Mouse (Mus musculus) stomach, postnatal 0 days (tissue): Measurements from ENCODE around the gene Thoc3. TPM values are rescaled to one million over a fixed set of nuclear protein-coding genes. Genes with fewer than 3 reads are reported as not detected.

Source experiments
- ATAC-seq: fragments of 200-750 bp; cut with Nextera tagmentation; 2 replicates; pipeline ENCODE4 v1.8.0; 2017; ENCODE audit not compliant: low FRiP score, low TSS enrichment
- DNase-seq: peaks from one replicate; pipeline ENCODE4 v3.0.0-alpha.2; 2016; ENCODE audit warnings: low spot score
- H3K27ac ChIP-seq: fragments of 300-500 bp; sonication (generic); replicated peaks from 2 replicates; pipeline ENCODE4 v1.5.1; 2014; ENCODE audit warnings: mild to moderate bottlenecking, control low read depth
- H3K27me3 ChIP-seq: fragments of 300-500 bp; sonication (generic); 2 replicates; pipeline ENCODE4 v1.6.1; 2014; ENCODE audit warnings: low read length; ENCODE audit not compliant: control insufficient read depth, insufficient read depth
- H3K36me3 ChIP-seq: fragments of 300-500 bp; sonication (generic); 2 replicates; pipeline ENCODE4 v1.6.1; 2014; ENCODE audit warnings: low read length, mixed read lengths; ENCODE audit not compliant: control insufficient read depth, insufficient read depth
- H3K4me1 ChIP-seq: fragments of 300-500 bp; sonication (generic); replicated peaks from 2 replicates; pipeline ENCODE4 v1.6.1; 2014; ENCODE audit warnings: antibody characterized with exemption; ENCODE audit not compliant: control insufficient read depth, insufficient read depth
- H3K4me2 ChIP-seq: fragments of 300-500 bp; sonication (generic); replicated peaks from 2 replicates; pipeline ENCODE4 v1.6.1; 2014; ENCODE audit warnings: low read depth, mild to moderate bottlenecking, control low read depth, moderate library complexity
- H3K4me3 ChIP-seq: fragments of 300-500 bp; sonication (generic); 2 replicates; pipeline ENCODE4 v1.5.1; 2014; ENCODE audit warnings: low read depth, low read length, control low read depth
- H3K9ac ChIP-seq: fragments of 300-500 bp; sonication (generic); 2 replicates; pipeline ENCODE4 v1.6.1; 2014; ENCODE audit warnings: mild to moderate bottlenecking, low read length, control low read depth, mixed read lengths
- H3K9me3 ChIP-seq: fragments of 300-500 bp; sonication (generic); 2 replicates; pipeline ENCODE4 v1.6.1; 2016; ENCODE audit warnings: low read length; ENCODE audit not compliant: control insufficient read depth
- CTCF ChIP-seq: IDR thresholded peaks from 2 replicates; pipeline ENCODE4 v1.5.1; 2016; ENCODE audit warnings: antibody characterized with exemption, low read depth, mild to moderate bottlenecking, moderate library complexity
- EP300 ChIP-seq: optimal IDR thresholded peaks from 2 replicates; pipeline ENCODE3; 2016; ENCODE audit warnings: antibody characterized with exemption
- WGBS: fragments of 180-500 bp; shearing (Covaris S2); extraction: QIAGEN DNeasy Blood & Tissue Kit; methylation state at CpG from one replicate; pipeline ENCODE4 v1.1.7; 2014; 5-methylcytosine and 5-hydroxymethylcytosine counted together
- polyA plus RNA-seq: library from polyadenylated mRNA; unstranded; fragments of >200 nt; fragmentation: Nextera tagmentation; extraction: Ambion mirVana; gene quantifications from 2 replicates; pipeline ENCODE4 v1.2.1, GENCODE M21; 2015

Gene Thoc3
- 50.0 and 52.4 TPM in 2 replicates for polyA plus RNA-seq

- peak within 1 kb of the TSS; percentile 72 for H3K4me3 ChIP-seq
- no peaks in the 10 kb centered on the region for H3K27me3 ChIP-seq
- DNase-seq: peak; percentile 91
- under 1% methylated on average over 67 of the region's 67 CpGs for WGBS
- peak; percentile 97 for ATAC-seq
- H3K9me3 ChIP-seq: no peaks in the 10 kb centered on the region
- peaks cover 18% of the 10 kb centered on the region for H3K36me3 ChIP-seq
- peak within 1 kb of the TSS; percentile 95 for H3K4me2 ChIP-seq
- no peaks in the 10 kb centered on the region; the same call in 1 of the 2 replicates for H3K4me1 ChIP-seq
- peak within 1 kb of the TSS; percentile 76 for H3K9ac ChIP-seq
- TF ChIP-seq EP300 (no peak), CTCF (no peak)
- peak within 1 kb of the TSS; percentile 53 for H3K27ac ChIP-seq
These were observed at the start of gene Thoc3 for GRCm38 (mm10) chr13:54468098-54469011. Gene Thoc3, minus strand, starts transcription at chr13:54468849.

DNA sequence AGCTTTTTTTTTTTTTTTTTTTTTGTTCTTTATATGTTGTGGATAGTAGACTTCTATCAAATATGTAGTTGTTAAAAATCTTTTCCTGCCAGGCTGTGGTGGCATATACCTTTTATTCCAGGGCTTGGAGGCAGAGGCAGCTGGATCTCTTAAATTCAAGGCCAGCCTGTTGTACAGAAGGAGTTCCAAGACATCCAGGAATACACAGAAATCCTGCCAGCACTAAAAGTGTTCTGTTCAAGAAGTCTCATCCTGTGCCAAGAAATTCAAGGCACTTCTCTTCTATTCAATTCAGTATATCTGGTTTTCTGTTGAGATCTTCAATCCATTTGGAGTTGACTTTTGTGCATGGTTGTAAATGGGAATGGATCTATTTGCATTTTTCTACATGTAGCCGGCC lies 37.3 kb upstream of the Thoc3 start:
- TF ChIP-seq EP300: no peak
- no peak for TF ChIP-seq CTCF
- 94% methylated on average over 1 of the region's 1 CpGs for WGBS
- H3K9me3 ChIP-seq: no peaks in the 10 kb centered on the region
- H3K9ac ChIP-seq: no peak overlapping the region
- no peak overlapping the region for H3K4me3 ChIP-seq
- no peak overlapping the region for H3K4me2 ChIP-seq
- H3K27ac ChIP-seq: no peak overlapping the region
- DNase-seq (no peak), ATAC-seq (no peak)
- no peaks in the 10 kb centered on the region for H3K36me3 ChIP-seq
- no peaks in the 10 kb centered on the region for H3K27me3 ChIP-seq
- H3K4me1 ChIP-seq: no peaks in the 10 kb centered on the region

DNA sequence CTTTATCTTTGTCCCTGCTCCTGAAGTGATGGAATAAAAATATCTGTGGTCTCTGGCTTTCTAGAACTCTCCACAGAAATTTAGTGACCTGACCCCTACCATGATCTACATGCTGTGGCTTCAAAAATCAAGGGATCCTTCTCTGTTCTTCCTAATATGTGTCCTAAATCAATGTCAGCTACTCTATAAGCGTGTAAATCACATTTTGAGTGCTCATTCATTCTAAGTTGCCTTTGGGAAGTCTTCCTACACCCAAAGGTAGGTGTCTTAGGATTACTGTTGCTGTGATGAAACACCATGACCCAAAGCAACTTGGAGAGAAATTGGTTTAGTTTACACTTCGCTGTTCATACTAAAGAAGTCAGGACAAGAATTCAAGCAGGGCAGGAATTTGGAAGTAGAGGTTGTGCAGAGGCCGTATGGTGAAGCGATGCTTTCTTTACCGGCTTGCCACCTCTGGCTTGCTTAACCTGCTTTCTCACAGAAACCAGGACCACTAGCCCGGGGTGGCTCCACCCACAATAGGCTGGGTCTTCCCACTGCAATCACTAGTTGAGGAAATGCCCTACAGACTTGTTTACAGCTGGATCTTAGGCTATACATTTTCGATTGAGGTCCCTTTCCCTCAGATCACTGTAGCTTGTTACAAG lies 36.1 kb upstream of the Thoc3 start:
- DNase-seq (no peak), ATAC-seq (no peak)
- peak overlapping the region; percentile 73 for H3K4me3 ChIP-seq
- H3K4me2 ChIP-seq: peak overlapping the region; percentile 92
- no peaks in the 10 kb centered on the region for H3K27me3 ChIP-seq
- no peaks in the 10 kb centered on the region for H3K9me3 ChIP-seq
- no peaks in the 10 kb centered on the region for H3K4me1 ChIP-seq
- peak overlapping the region; percentile 73; the same call in 1 of the 2 replicates for H3K27ac ChIP-seq
- no peaks in the 10 kb centered on the region for H3K36me3 ChIP-seq
- 26% methylated on average over 7 of the region's 7 CpGs for WGBS
- no peak for TF ChIP-seq EP300
- no peak for TF ChIP-seq CTCF
- peak overlapping the region; percentile 77 for H3K9ac ChIP-seq

GRCm38 (mm10) chr13:54503604-54504521 lies 35.2 kb upstream of the Thoc3 start, which contains the start of gene Simc1:
Gene Simc1, plus strand, starts transcription at chr13:54503779.
- DNase-seq (peak; percentile 86), ATAC-seq (peak; percentile 92)
- peak within 1 kb of the TSS; percentile 77 for H3K9ac ChIP-seq
- H3K4me2 ChIP-seq: peak within 1 kb of the TSS; percentile 92
- H3K27me3 ChIP-seq: no peaks in the 10 kb centered on the region
- WGBS: under 1% methylated on average over 100 of the region's 105 CpGs
- no peaks in the 10 kb centered on the region for H3K4me1 ChIP-seq
- TF ChIP-seq CTCF (no peak), EP300 (no peak)
- peak within 1 kb of the TSS; percentile 73 for H3K27ac ChIP-seq
- H3K4me3 ChIP-seq: peak within 1 kb of the TSS; percentile 73
- H3K9me3 ChIP-seq: no peaks in the 10 kb centered on the region
- no peaks in the 10 kb centered on the region for H3K36me3 ChIP-seq

- Histone ChIP-seq H3K36me3 (no peaks in the 10 kb centered on the region), H3K9me3 (no peaks in the 10 kb centered on the region), H3K4me2 (peak overlapping the region; percentile 92), H3K9ac (0 out of 2 replicates have a peak overlapping the region, but pooled peaks have one; percentile 77), H3K4me3 (peak overlapping the region; percentile 73), H3K27me3 (no peaks in the 10 kb centered on the region), H3K4me1 (no peaks in the 10 kb centered on the region), H3K27ac (no peak overlapping the region)
- no peak for TF ChIP-seq EP300
- 2% methylated on average over 14 of the region's 14 CpGs for WGBS
- DNase-seq (no peak), ATAC-seq (no peak; the same call in 1 of the 2 replicates)
These were observed 34.6 kb upstream of the Thoc3 start for GRCm38 (mm10) chr13:54503278-54503603.
